Mouse (Mus musculus) kidney, adult 2 months (tissue): ENCODE results near the gene Tarbp1. TPM values are rescaled to one million over a fixed set of nuclear protein-coding genes. Genes with fewer than 3 reads are reported as not detected.
"Not testable (repeated sequence)": the region's sequence is repeated elsewhere in the genome, so short reads cannot be mapped to it uniquely, and the experiment has no call there.

Experiments used
- DNase-seq: peaks from one replicate; pipeline ENCODE4 v3.0.0; 2021
- H3K27ac ChIP-seq: fragments of 200-500 bp; 2 replicates; pipeline ENCODE4 v1.5.1; 2012; ENCODE audit warnings: low read depth, low read length, control low read depth, inconsistent platforms; ENCODE audit not compliant: insufficient read depth
- H3K27me3 ChIP-seq: fragments of 200-500 bp; replicated peaks from 2 replicates; pipeline ENCODE4 v1.6.1; 2012; ENCODE audit warnings: mild to moderate bottlenecking, moderate library complexity, low read length, inconsistent platforms; ENCODE audit not compliant: control insufficient read depth, insufficient read depth
- H3K36me3 ChIP-seq: fragments of 200-500 bp; 2 replicates; pipeline ENCODE4 v1.6.1; 2012; ENCODE audit warnings: mild to moderate bottlenecking, moderate library complexity, low read length, inconsistent platforms; ENCODE audit not compliant: control insufficient read depth, insufficient read depth
- H3K4me1 ChIP-seq: fragments of 200-500 bp; 2 replicates; pipeline ENCODE4 v1.6.1; 2011; ENCODE audit warnings: low read length; ENCODE audit not compliant: control insufficient read depth, insufficient read depth
- H3K4me3 ChIP-seq: fragments of 200-500 bp; 2 replicates; pipeline ENCODE4 v1.5.1; 2011; ENCODE audit warnings: mild to moderate bottlenecking, low read depth, low read length, control low read depth; ENCODE audit not compliant: insufficient read depth
- CTCF ChIP-seq: fragments of 200-500 bp; conservative IDR thresholded peaks from 2 replicates; pipeline ENCODE4 v1.5.1; 2011; ENCODE audit warnings: low read depth, mild to moderate bottlenecking, control low read depth, low read length, moderate library complexity, mixed read lengths; ENCODE audit not compliant: insufficient read depth, insufficient read length
- POLR2A ChIP-seq: fragments of 200-500 bp; IDR thresholded peaks from one replicate; pipeline ENCODE4 v1.6.1; 2011; ENCODE audit warnings: low read depth, low read length, control low read depth
- WGBS: fragments of 180-500 bp; shearing (Covaris S2); methylation state at CpG from one replicate; pipeline ENCODE4 v1.1.7; 2018; 5-methylcytosine and 5-hydroxymethylcytosine counted together
- polyA plus RNA-seq: library from polyadenylated mRNA; depleted of rRNA; stranded (reverse); fragments of >200 nt; gene quantifications from 2 replicates; pipeline ENCODE4 v1.2.3, GENCODE M21; 2012

Gene Tarbp1
- polyA plus RNA-seq, 1 experiment = 2.7 TPM

DNA sequence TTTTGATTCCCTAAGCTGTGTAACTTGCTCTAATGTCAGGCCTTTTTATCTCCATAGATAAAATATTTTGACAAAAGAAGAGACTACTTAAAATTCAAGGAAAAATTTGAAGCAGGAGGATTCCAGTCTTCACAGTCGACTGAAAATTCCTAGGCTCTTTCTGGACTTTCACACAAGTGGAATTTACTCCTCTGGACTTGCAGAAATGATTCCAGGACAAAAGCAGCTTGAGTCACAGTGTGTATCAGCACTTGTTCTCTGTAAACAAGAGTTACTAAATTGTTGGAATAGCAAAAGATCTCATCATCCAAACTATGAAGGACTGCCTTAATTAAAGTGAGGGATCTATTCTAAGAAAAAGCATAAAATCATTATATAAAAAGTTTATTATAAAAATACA, 49.9 kb downstream of the Tarbp1 start:
- WGBS = 50% methylated on average over 1 of the region's 1 CpGs
- no peaks in the 10 kb centered on the region; the same call in 1 of the 2 replicates for H3K36me3 ChIP-seq

GRCm38 (mm10) chr8:126424163-126424562, 50.7 kb downstream of the Tarbp1 start:
- WGBS = 49% methylated on average over 4 of the region's 4 CpGs
- H3K4me3 ChIP-seq = peak overlapping the region; percentile 35; the same call in 1 of the 2 replicates

More for the DNA sequence above, 49.9 kb downstream of the Tarbp1 start:
- TF ChIP-seq POLR2A (no peak), CTCF (no peak)
- DNase-seq = peak; percentile 32
- H3K27ac ChIP-seq = peak overlapping the region; percentile 90; the same call in 1 of the 2 replicates
- H3K27me3 ChIP-seq = no peaks in the 10 kb centered on the region
- H3K4me3 ChIP-seq = no peak overlapping the region
- H3K4me1 ChIP-seq = no peaks in the 10 kb centered on the region; the same call in 1 of the 2 replicates

DNA sequence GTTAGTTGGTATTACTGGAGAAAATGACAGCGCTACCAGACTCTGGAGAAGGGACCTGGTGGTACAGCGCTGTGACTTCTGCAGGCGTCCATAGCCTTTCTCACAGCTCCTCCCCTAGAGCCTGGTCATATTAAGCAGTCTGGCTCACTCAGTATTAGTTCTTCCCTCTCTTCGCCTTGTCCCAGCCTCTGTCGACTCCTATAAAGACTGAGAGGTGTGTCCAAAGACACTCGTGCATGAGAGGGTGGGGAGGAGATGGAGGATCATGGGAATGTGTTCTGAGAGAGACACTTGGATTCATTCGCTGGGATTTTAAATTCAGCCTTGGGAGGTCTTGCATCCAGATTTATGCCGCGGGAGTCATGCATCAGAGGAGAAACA, 52.0 kb downstream of the Tarbp1 start:
- Histone ChIP-seq H3K4me1 (no peaks in the 10 kb centered on the region; the same call in 1 of the 2 replicates), H3K36me3 (no peaks in the 10 kb centered on the region; the same call in 1 of the 2 replicates), H3K27me3 (no peaks in the 10 kb centered on the region), H3K27ac (peak overlapping the region; percentile 93), H3K4me3 (peak overlapping the region; percentile 90)
- WGBS = under 1% methylated on average over 9 of the region's 9 CpGs
- TF ChIP-seq POLR2A (no peak), CTCF (no peak)
- DNase-seq = peak; percentile 65

More at GRCm38 (mm10) chr8:126424163-126424562, 50.7 kb downstream of the Tarbp1 start:
- peak overlapping the region; percentile 93 for H3K27ac ChIP-seq
- TF ChIP-seq CTCF (no peak), POLR2A (no peak)
- H3K27me3 ChIP-seq = no peaks in the 10 kb centered on the region
- no peaks in the 10 kb centered on the region; the same call in 1 of the 2 replicates for H3K36me3 ChIP-seq
- H3K4me1 ChIP-seq = no peaks in the 10 kb centered on the region; the same call in 1 of the 2 replicates
- DNase-seq = peak; percentile 70

DNA sequence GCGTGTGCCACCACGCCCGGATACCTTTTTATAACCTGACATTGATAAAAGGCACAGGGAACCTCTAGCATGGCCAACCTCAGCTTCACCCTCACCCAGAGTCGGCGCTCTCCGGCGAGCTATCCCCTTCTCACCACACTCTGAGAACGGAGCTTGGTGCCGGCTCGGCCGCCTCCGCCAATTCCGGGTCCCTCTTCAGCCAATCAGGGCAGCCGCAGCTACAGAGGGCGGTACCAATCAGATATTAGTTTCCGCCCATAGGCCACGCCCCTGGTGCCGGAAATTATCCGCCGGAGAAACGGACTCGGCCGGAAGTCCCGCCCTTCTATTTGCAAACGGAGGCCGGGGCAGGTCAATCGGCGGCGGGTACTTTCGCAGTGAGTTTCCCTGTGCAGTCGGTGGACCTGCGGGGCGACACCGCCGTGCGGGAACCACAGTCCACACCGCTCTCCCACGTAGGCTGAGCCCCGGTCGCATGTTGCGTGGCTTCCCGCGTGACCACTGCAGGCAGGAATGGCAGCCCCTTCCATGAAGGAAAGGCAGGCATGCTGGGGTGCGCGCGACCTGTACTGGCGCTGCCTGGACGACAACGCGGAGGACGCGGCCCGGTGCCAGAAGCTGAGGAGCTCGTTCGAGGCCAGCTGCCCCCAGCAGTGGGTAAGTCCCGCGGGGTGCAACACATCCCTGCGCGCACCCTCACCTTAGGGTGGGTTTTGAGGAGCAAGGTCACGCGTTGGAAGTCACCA, 52.5 kb downstream of the Tarbp1 start, which contains the start of gene Coa6:
Gene Coa6, plus strand, starts transcription at position 342 of the 746 bp plus-strand sequence.
- Histone ChIP-seq H3K27ac (peak within 1 kb of the TSS; percentile 93), H3K4me1 (no peaks in the 10 kb centered on the region; the same call in 1 of the 2 replicates), H3K27me3 (no peaks in the 10 kb centered on the region), H3K36me3 (no peaks in the 10 kb centered on the region; the same call in 1 of the 2 replicates), H3K4me3 (peak within 1 kb of the TSS; percentile 90)
- TF ChIP-seq POLR2A = peak; percentile 6
- no peak for TF ChIP-seq CTCF
- DNase-seq = peak; percentile 99
- WGBS = under 1% methylated on average over 61 of the region's 61 CpGs

DNA sequence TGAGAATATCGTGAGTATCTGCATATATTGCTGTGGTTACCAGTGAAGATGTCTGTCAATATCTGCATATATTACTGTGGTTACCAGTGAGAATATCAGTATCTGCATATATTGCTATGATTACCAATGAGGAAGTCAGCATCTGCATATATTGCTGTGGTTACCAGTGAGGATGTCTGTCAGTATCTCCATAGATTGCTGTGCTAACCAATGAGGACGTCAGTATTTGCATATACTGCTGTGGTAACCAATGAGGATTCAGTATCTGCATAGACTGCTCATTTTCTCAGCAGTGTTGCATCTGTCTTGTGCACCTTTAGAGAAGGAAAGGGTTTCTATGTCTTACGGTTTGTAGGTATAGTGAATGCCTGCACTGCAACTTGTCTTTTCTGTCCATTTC, 54.0 kb downstream of the Tarbp1 start:
- 86% methylated on average over 3 of the region's 3 CpGs for WGBS
- no peak overlapping the region for H3K4me3 ChIP-seq

GRCm38 (mm10) chr8:126405030-126405429, 69.8 kb downstream of the Tarbp1 start:
- Histone ChIP-seq H3K27ac (no peak overlapping the region), H3K36me3 (no peaks in the 10 kb centered on the region), H3K4me3 (no peak overlapping the region), H3K4me1 (no peaks in the 10 kb centered on the region), H3K27me3 (no peaks in the 10 kb centered on the region)
- TF ChIP-seq CTCF = no peak
- TF ChIP-seq POLR2A = no peak
- DNase-seq = no peak
- 77% methylated on average over 4 of the region's 4 CpGs for WGBS

More for the DNA sequence above, 54.0 kb downstream of the Tarbp1 start:
- no peaks in the 10 kb centered on the region; the same call in 1 of the 2 replicates for H3K4me1 ChIP-seq
- H3K36me3 ChIP-seq = no peaks in the 10 kb centered on the region
- no peak overlapping the region for H3K27ac ChIP-seq
- TF ChIP-seq POLR2A = no peak
- TF ChIP-seq CTCF = no peak
- DNase-seq = no peak
- no peaks in the 10 kb centered on the region for H3K27me3 ChIP-seq

DNA sequence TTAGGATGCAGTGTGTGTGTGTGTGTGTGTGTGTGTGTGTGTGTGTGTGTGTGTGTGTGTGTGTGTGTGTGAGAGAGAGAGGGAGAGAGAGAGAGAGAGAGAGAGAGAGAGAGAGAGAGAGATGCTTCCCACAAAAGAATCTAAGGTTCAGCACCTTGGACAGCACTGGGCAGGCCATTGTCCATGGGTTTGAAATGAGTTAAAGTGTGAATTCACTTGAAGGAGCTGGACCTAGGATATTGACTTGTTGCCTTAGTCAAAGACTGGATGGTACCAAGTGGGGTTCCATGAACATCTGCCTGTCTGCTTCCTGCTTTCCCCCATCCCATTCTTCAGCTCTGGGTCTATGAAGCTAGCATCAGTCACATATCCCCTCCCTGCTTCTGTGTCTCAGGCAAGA, 70.3 kb downstream of the Tarbp1 start:
- H3K36me3 ChIP-seq, DNase-seq, H3K4me1 ChIP-seq, H3K27me3 ChIP-seq, H3K27ac ChIP-seq, H3K4me3 ChIP-seq: not testable (repeated sequence)
